Mouse (Mus musculus) small intestine, adult 2 months (tissue): Measurements from ENCODE around the gene Bcor. TPM values are rescaled to one million over a fixed set of nuclear protein-coding genes. Genes with fewer than 3 reads are reported as not detected.
A peak's percentile ranks its signal among the peaks of the same experiment; 100 is the strongest.

Source experiments
- H3K27ac ChIP-seq: fragments of 200-500 bp; 2 replicates; pipeline ENCODE4 v1.5.1; 2012; ENCODE audit warnings: low read depth, low read length, control low read depth, inconsistent platforms; ENCODE audit not compliant: insufficient read depth
- H3K27me3 ChIP-seq: fragments of 200-500 bp; 2 replicates; pipeline ENCODE4 v1.6.1; 2012; ENCODE audit warnings: mild to moderate bottlenecking, moderate library complexity, low read length, inconsistent platforms; ENCODE audit not compliant: control insufficient read depth, insufficient read depth
- H3K36me3 ChIP-seq: fragments of 200-500 bp; 2 replicates; pipeline ENCODE4 v1.6.1; 2012; ENCODE audit warnings: mild to moderate bottlenecking, low read length, control low read depth, inconsistent platforms; ENCODE audit not compliant: control insufficient read depth, insufficient read depth
- H3K4me1 ChIP-seq: fragments of 200-500 bp; 2 replicates; pipeline ENCODE4 v1.6.1; 2012; ENCODE audit warnings: low read length, inconsistent platforms, mixed read lengths; ENCODE audit not compliant: control insufficient read depth, insufficient read depth, insufficient read length
- H3K4me3 ChIP-seq: fragments of 200-500 bp; 2 replicates; pipeline ENCODE4 v1.5.1; 2012; ENCODE audit warnings: low read depth, mild to moderate bottlenecking, control low read depth, inconsistent platforms, low read length, moderate library complexity
- CTCF ChIP-seq: fragments of 200-500 bp; IDR thresholded peaks from 2 replicates; pipeline ENCODE4 v1.5.1; 2012; ENCODE audit warnings: low read depth, mild to moderate bottlenecking, control low read depth, inconsistent platforms, low read length, moderate library complexity, mixed read lengths; ENCODE audit not compliant: insufficient replicate concordance, insufficient read length; ENCODE audit errors: extremely low read depth
- POLR2A ChIP-seq: fragments of 200-500 bp; IDR thresholded peaks from 2 replicates; pipeline ENCODE4 v1.6.1; 2012; ENCODE audit warnings: low read depth, mild to moderate bottlenecking, control low read depth, inconsistent platforms, low read length, moderate library complexity
- WGBS: fragments of 180-500 bp; shearing (Covaris S2); methylation state at CpG from one replicate; pipeline ENCODE4 v1.1.7; 2018; 5-methylcytosine and 5-hydroxymethylcytosine counted together
- polyA plus RNA-seq: library from polyadenylated mRNA; depleted of rRNA; stranded (reverse); fragments of >200 nt; gene quantifications from 2 replicates; pipeline ENCODE4 v1.2.3, GENCODE M21; 2012

Bcor gene
- polyA plus RNA-seq, 1 experiment = 5.5 TPM

GRCm38 (mm10) chrX:12134541-12134940, 25.6 kb downstream of the Bcor start:
- H3K4me1 ChIP-seq = peaks cover 26% of the 10 kb centered on the region
- TF ChIP-seq POLR2A = no peak
- TF ChIP-seq CTCF = no peak
- H3K27me3 ChIP-seq = no peaks in the 10 kb centered on the region; the same call in 1 of the 2 replicates
- H3K4me3 ChIP-seq = peak overlapping the region; percentile 55
- peak overlapping the region; percentile 71 for H3K27ac ChIP-seq
- no peaks in the 10 kb centered on the region for H3K36me3 ChIP-seq
- 23% methylated on average over 19 of the region's 19 CpGs for WGBS

- Histone ChIP-seq H3K27ac (peak overlapping the region; percentile 71; the same call in 1 of the 2 replicates), H3K27me3 (no peaks in the 10 kb centered on the region; the same call in 1 of the 2 replicates), H3K36me3 (no peaks in the 10 kb centered on the region), H3K4me3 (peak overlapping the region; percentile 55), H3K4me1 (peaks cover 26% of the 10 kb centered on the region)
- TF ChIP-seq CTCF (no peak), POLR2A (no peak)
- WGBS = 8% methylated on average over 18 of the region's 21 CpGs
Measured at GRCm38 (mm10) chrX:12133836-12134431, 26.2 kb downstream of the Bcor start.

- no peak overlapping the region; the same call in 1 of the 2 replicates for H3K27ac ChIP-seq
- 4% methylated on average over 49 of the region's 49 CpGs for WGBS
- 0 out of 2 replicates have a peak, but pooled peaks have one; percentile 7 for TF ChIP-seq CTCF
- no peak for TF ChIP-seq POLR2A
- peaks cover 28% of the 10 kb centered on the region for H3K4me1 ChIP-seq
- H3K27me3 ChIP-seq = peaks cover under 1% of the 10 kb centered on the region; the same call in 1 of the 2 replicates
- peak overlapping the region; percentile 55 for H3K4me3 ChIP-seq
- H3K36me3 ChIP-seq = no peaks in the 10 kb centered on the region
Measured at GRCm38 (mm10) chrX:12133178-12133835, 26.8 kb downstream of the Bcor start.

- WGBS = 34% methylated on average over 8 of the region's 8 CpGs
- Histone ChIP-seq H3K36me3 (no peaks in the 10 kb centered on the region), H3K27ac (no peak overlapping the region), H3K4me3 (no peak overlapping the region), H3K27me3 (peaks cover 7% of the 10 kb centered on the region), H3K4me1 (peaks cover 28% of the 10 kb centered on the region)
- no peak for TF ChIP-seq CTCF
- no peak for TF ChIP-seq POLR2A
Measured at GRCm38 (mm10) chrX:12132541-12133177, 27.5 kb downstream of the Bcor start.

- H3K27me3 ChIP-seq = peaks cover 9% of the 10 kb centered on the region; the same call in 1 of the 2 replicates
- WGBS = 65% methylated on average over 14 of the region's 14 CpGs
- H3K27ac ChIP-seq = no peak overlapping the region
Measured at GRCm38 (mm10) chrX:12129828-12130809, 30.0 kb downstream of the Bcor start.

DNA sequence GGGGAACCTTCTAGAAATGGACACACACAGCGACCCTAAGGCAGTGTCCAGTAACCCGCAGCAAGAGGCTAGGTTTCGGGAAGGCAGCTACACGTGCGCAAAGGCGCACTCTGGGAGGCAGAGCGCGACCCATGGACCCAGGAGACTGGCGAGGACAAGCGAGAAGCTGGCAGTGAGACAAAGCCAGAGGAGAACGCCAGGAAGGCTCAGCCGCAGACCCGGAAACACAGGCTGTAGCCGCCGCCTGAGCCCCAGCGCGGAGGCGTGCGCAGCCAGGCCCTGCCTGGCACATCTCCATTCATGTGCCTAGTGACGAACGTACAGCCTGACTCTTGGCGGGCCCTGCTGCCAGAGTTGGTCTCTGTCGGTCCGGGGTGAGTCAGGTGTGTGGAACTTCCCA, 30.9 kb downstream of the Bcor start:
- 0 out of 2 replicates have a peak overlapping the region, but pooled peaks have one; percentile 3 for H3K27ac ChIP-seq
- WGBS = 16% methylated on average over 24 of the region's 24 CpGs
- H3K27me3 ChIP-seq = peaks cover 9% of the 10 kb centered on the region; the same call in 1 of the 2 replicates

More at GRCm38 (mm10) chrX:12129828-12130809, 30.0 kb downstream of the Bcor start:
- Histone ChIP-seq H3K36me3 (no peaks in the 10 kb centered on the region), H3K4me1 (peaks cover 27% of the 10 kb centered on the region), H3K4me3 (no peak overlapping the region)
- no peak for TF ChIP-seq POLR2A
- no peak for TF ChIP-seq CTCF

More for the DNA sequence above, 30.9 kb downstream of the Bcor start:
- Histone ChIP-seq H3K36me3 (no peaks in the 10 kb centered on the region), H3K4me1 (peaks cover 20% of the 10 kb centered on the region), H3K4me3 (peak overlapping the region; percentile 53)
- TF ChIP-seq POLR2A = no peak
- no peak for TF ChIP-seq CTCF
